Mouse (Mus musculus) stomach, embryonic 14.5 days (tissue): ENCODE results near the gene Dcps. TPM values are rescaled to one million over a fixed set of nuclear protein-coding genes. Genes with fewer than 3 reads are reported as not detected.

Experiments used
- ATAC-seq: fragments of 200-750 bp; cut with Nextera tagmentation; 2 replicates; pipeline ENCODE4 v1.8.0; 2017; ENCODE audit warnings: low read depth, moderate TSS enrichment; ENCODE audit not compliant: insufficient number of reproducible peaks, insufficient read depth, low FRiP score
- H3K27ac ChIP-seq: fragments of 300-500 bp; sonication (generic); 2 replicates; pipeline ENCODE4 v1.5.1; 2014; ENCODE audit warnings: mild to moderate bottlenecking, low read length, moderate library complexity, mixed read lengths
- H3K27me3 ChIP-seq: fragments of 300-500 bp; sonication (generic); 2 replicates; pipeline ENCODE4 v1.6.1; 2014; ENCODE audit warnings: low read length, control low read depth, mixed read lengths; ENCODE audit not compliant: control insufficient read depth, insufficient read depth
- H3K36me3 ChIP-seq: fragments of 300-500 bp; sonication (generic); 2 replicates; pipeline ENCODE4 v1.6.1; 2014; ENCODE audit warnings: mild to moderate bottlenecking, control low read depth, low read length, moderate library complexity, mixed read lengths; ENCODE audit not compliant: control insufficient read depth, insufficient read depth
- H3K4me1 ChIP-seq: fragments of 300-500 bp; sonication (generic); 2 replicates; pipeline ENCODE4 v1.6.1; 2014; ENCODE audit warnings: low read length, control low read depth, mixed read lengths; ENCODE audit not compliant: control insufficient read depth, insufficient read depth
- H3K4me2 ChIP-seq: fragments of 300-500 bp; sonication (generic); replicated peaks from 2 replicates; pipeline ENCODE4 v1.6.1; 2014; ENCODE audit warnings: low read depth, low read length, control low read depth
- H3K4me3 ChIP-seq: fragments of 300-500 bp; sonication (generic); 2 replicates; pipeline ENCODE4 v1.5.1; 2014; ENCODE audit warnings: low read depth, low read length, control low read depth
- H3K9ac ChIP-seq: fragments of 300-500 bp; sonication (generic); replicated peaks from 2 replicates; pipeline ENCODE4 v1.6.1; 2014; ENCODE audit warnings: low read depth, mild to moderate bottlenecking, control low read depth, low read length, moderate library complexity, mixed read lengths
- H3K9me3 ChIP-seq: fragments of 300-500 bp; sonication (generic); 2 replicates; pipeline ENCODE4 v1.6.1; 2016; ENCODE audit warnings: low read depth, low read length, control low read depth; ENCODE audit not compliant: control insufficient read depth
- WGBS: fragments of 180-500 bp; shearing (Covaris S2); extraction: QIAGEN DNeasy Blood & Tissue Kit; methylation state at CpG from one replicate; pipeline ENCODE4 v1.1.7; 2014; 5-methylcytosine and 5-hydroxymethylcytosine counted together
- polyA plus RNA-seq: library from polyadenylated mRNA; unstranded; fragments of >200 nt; fragmentation: Nextera tagmentation; extraction: Ambion mirVana; gene quantifications from 2 replicates; pipeline ENCODE4 v1.2.1, GENCODE M21; 2014

The Dcps gene
- polyA plus RNA-seq, 1 experiment from 2014 or later: 77.2 TPM

DNA sequence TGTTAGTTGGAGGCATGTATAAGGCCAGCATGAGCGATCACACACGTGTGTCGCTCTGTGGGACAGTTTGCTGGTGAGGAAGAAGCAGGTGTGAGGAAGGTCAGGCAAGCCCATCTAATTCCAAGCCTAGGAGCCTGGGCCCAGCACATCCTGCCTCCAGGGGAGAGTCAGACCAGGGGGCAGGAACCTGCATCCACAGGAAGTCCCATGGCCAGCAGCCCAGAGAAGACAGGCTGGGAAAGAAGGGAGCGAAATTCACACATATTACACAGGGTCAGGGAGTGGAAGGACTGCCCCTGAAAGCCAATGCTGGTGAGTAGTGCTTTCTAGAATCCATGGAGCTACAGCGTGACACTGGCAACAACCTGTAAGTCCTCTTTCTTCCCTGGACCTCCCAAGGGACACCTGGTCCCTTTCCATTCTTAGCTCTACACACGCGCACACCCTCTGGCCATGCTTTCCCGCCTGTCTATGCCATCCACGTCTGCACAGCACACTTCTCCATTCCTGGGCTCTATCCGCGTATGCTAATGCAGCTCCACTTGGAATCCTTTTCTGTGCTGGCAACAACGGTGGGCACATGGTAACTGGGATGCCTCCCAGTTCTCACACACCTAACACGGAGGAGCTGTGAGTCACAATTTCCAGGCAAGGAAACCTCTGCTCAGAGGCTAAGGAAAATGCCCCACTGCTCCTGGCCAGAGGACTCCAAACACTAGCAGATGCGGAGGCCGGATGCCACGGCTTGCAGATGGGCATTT is 44.0 kb downstream of the Dcps start:
- Histone ChIP-seq H3K4me2 (no peak overlapping the region), H3K9me3 (no peaks in the 10 kb centered on the region), H3K27ac (no peak overlapping the region), H3K4me3 (no peak overlapping the region), H3K4me1 (no peaks in the 10 kb centered on the region), H3K27me3 (no peaks in the 10 kb centered on the region), H3K9ac (no peak overlapping the region), H3K36me3 (peaks cover 3% of the 10 kb centered on the region; the same call in 1 of the 2 replicates)
- WGBS: 86% methylated on average over 16 of the region's 16 CpGs
- ATAC-seq: no peak

DNA sequence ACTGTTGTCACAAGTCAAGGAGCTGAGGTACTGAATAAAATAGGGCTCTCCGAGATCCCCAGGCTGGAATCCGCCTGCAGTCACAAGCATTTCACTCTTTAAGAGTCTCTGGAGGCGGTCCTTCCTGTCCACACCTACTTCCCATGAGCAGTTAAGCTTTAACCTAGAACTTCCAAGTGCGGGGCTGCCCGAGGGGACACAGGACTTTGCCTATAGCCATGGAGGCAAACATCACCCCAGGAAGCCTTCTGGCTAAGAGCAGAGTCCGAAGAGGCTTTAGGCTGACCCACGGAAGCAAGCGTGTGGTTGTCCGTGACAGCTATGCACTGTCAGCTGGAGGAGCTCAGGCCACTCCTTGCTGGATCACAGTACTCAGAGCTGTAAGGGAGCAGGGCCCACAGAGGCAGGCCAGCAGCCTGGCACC is 46.9 kb downstream of the Dcps start:
- no peaks in the 10 kb centered on the region for H3K4me1 ChIP-seq
- H3K27ac ChIP-seq: no peak overlapping the region
- WGBS: 80% methylated on average over 9 of the region's 9 CpGs
- H3K9ac ChIP-seq: no peak overlapping the region
- no peak overlapping the region for H3K4me2 ChIP-seq
- H3K36me3 ChIP-seq: peaks cover 16% of the 10 kb centered on the region; the same call in 1 of the 2 replicates
- H3K9me3 ChIP-seq: no peaks in the 10 kb centered on the region
- H3K4me3 ChIP-seq: no peak overlapping the region
- ATAC-seq: no peak
- H3K27me3 ChIP-seq: no peaks in the 10 kb centered on the region

DNA sequence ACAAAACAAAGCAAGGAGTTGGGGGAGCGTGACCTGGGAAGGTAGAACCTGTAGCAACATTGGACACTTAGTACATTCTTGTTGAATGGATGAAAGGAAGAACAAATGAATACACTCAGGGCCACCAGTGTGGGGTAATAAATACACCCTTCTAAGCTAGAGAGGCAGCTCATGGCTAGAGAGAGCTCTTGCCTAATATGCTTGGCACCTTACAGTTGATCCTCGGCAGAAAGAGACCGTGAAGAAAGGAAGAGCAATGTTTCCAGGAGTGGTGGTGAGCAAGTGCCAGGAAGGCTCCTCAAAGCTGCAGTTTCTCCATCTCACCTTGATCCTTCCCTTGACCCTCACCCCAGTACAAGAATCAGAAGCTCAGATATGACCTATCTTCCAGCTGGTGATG is 47.3 kb downstream of the Dcps start:
- no peak for ATAC-seq
- H3K36me3 ChIP-seq: peaks cover 16% of the 10 kb centered on the region; the same call in 1 of the 2 replicates
- H3K4me1 ChIP-seq: no peaks in the 10 kb centered on the region
- no peak overlapping the region for H3K4me2 ChIP-seq
- whole genome bisulfite sequencing: 91% methylated on average over 3 of the region's 3 CpGs
- no peaks in the 10 kb centered on the region for H3K27me3 ChIP-seq
- no peak overlapping the region for H3K9ac ChIP-seq
- no peaks in the 10 kb centered on the region for H3K9me3 ChIP-seq
- no peak overlapping the region for H3K27ac ChIP-seq
- no peak overlapping the region for H3K4me3 ChIP-seq

DNA sequence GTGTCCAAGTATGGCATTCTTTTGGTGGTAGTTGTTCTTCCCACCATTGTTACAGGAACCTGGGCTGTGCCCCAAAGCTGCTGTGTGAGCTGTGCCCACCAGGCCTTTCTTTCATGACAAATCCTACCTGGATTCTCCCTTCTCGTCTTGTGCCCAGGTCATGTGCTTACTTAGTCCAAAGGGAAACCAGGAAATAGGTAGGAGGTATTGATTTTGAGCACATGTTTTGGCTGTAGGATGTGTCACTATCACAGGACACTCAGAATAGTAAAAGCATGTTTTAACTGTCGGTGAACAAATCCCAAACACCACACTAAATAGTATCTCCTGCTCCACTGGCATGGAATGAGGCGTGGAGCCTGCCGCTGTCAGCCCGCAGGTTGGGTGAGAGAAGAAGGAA is 48.3 kb downstream of the Dcps start:
- Histone ChIP-seq H3K27me3 (no peaks in the 10 kb centered on the region), H3K4me2 (no peak overlapping the region), H3K9ac (no peak overlapping the region), H3K9me3 (no peaks in the 10 kb centered on the region), H3K4me3 (no peak overlapping the region), H3K4me1 (no peaks in the 10 kb centered on the region), H3K36me3 (peaks cover 18% of the 10 kb centered on the region; the same call in 1 of the 2 replicates), H3K27ac (no peak overlapping the region)
- ATAC-seq: no peak
- 92% methylated on average over 5 of the region's 5 CpGs for WGBS

DNA sequence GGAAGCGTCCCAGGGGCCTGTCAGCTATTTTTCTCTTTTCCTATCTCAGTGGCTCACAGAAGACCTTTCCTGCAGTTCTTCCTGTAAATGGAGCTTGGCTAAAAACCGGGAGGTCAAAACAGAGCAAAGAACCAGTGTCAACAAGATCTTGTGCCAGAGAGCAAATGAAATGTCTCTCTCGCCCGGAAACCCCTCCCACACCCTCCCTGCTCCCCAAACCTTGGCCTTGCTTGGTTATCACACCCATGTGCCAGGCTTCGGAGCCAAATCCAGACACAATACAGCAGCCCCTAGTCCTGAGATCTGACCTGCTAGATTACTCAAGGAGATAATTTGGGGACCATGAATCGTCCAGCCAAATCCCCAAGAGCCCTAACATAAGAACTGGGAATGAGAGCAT is 48.7 kb downstream of the Dcps start:
- Histone ChIP-seq H3K9ac (no peak overlapping the region), H3K27me3 (no peaks in the 10 kb centered on the region), H3K4me3 (no peak overlapping the region), H3K27ac (no peak overlapping the region), H3K36me3 (peaks cover 19% of the 10 kb centered on the region; the same call in 1 of the 2 replicates), H3K4me1 (no peaks in the 10 kb centered on the region), H3K9me3 (no peaks in the 10 kb centered on the region), H3K4me2 (no peak overlapping the region)
- WGBS: 81% methylated on average over 6 of the region's 6 CpGs
- no peak for ATAC-seq

DNA sequence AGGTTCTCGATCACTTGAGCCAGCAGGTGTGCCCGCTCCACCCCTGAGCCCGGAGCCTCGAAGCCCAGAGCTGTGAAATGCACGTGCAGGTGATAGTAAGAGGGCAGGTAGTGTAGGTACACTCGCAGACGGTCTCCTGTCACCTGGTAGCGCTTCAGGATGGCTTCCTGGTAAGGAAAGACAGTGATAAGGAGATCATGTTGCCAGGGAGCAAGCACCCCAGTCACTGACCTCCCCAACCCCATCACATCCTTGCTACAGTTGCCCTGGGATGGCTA is 51.2 kb downstream of the Dcps start:
- Histone ChIP-seq H3K27me3 (no peaks in the 10 kb centered on the region), H3K27ac (no peak overlapping the region), H3K4me3 (no peak overlapping the region), H3K4me2 (no peak overlapping the region), H3K9ac (no peak overlapping the region), H3K9me3 (no peaks in the 10 kb centered on the region), H3K4me1 (no peaks in the 10 kb centered on the region), H3K36me3 (peaks cover 19% of the 10 kb centered on the region; the same call in 1 of the 2 replicates)
- WGBS: 93% methylated on average over 8 of the region's 8 CpGs
- ATAC-seq: no peak

DNA sequence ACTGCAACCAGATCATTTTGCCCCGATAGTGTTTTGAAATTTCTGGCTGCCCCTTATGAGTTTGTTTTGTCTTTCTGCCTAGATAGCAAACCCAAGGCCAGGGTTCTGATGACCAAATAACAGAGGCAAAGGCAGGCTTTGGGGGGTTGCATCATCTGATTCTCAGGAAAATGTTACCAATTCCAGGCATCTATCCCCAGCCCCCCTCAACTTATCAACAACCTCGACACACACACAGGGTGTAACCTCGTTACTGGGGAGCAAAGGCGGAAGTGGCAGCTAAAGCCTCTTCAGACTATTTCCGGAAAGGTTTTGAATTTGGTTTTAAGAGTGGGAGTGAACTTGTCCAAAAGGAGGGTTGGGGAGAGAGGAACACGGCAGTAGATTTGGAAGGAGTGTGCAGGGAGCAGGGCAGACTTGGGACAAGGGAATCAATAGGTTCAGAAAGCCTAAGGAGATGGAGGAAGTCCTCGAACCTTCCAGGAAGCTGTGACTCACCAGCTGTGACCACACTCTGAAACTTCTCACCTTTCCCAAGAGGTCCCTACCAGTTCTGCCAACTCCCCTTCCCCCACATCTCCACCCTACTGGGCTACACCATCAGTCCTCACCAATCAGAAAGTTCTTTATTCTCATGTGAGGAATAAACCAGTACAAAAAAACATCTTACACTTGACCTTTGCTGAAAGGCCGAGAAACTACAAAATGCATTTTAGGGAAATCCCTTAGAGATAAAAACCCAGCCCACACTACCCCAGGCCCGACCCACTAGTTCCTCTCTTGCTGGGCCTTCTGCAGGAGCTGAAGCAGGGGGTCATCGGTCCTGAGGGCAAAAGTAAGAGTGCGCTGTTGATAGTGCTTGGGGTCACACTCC is 51.8 kb downstream of the Dcps start:
- no peaks in the 10 kb centered on the region for H3K27me3 ChIP-seq
- 79% methylated on average over 11 of the region's 11 CpGs for WGBS
- no peak overlapping the region for H3K9ac ChIP-seq
- no peak overlapping the region for H3K27ac ChIP-seq
- no peak overlapping the region for H3K4me3 ChIP-seq
- H3K4me2 ChIP-seq: no peak overlapping the region
- H3K4me1 ChIP-seq: no peaks in the 10 kb centered on the region
- H3K9me3 ChIP-seq: no peaks in the 10 kb centered on the region
- ATAC-seq: no peak
- H3K36me3 ChIP-seq: peaks cover 17% of the 10 kb centered on the region; the same call in 1 of the 2 replicates

DNA sequence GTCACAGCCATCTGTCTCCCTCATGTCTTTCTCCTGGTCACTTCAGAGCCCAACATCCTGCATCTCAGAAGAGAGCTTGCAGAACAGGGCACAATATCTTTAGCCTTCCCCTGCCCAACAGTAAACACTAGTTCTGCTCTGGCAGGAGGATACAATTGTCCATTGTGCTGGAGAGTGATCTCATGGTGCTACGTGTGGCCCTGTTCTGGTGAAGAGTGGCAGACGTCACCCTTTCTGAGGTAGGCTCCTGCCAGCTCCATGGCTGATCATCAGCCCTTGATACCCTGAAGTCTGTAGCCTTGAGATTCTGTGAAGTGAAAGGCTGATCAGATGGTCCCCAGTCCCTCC is 52.4 kb downstream of the Dcps start:
- Histone ChIP-seq H3K9me3 (no peaks in the 10 kb centered on the region), H3K36me3 (peaks cover 16% of the 10 kb centered on the region; the same call in 1 of the 2 replicates), H3K4me2 (no peak overlapping the region), H3K4me3 (no peak overlapping the region), H3K9ac (no peak overlapping the region), H3K27me3 (no peaks in the 10 kb centered on the region), H3K27ac (no peak overlapping the region), H3K4me1 (no peaks in the 10 kb centered on the region)
- no peak for ATAC-seq
- WGBS: 74% methylated on average over 2 of the region's 2 CpGs
